Mouse (Mus musculus) telencephalon, adult 2 months (tissue): ENCODE data around the gene Yeats2.

ENCODE experiments used
- DNase-seq: peaks from one replicate; pipeline ENCODE4 v3.0.0-alpha.2; 2011; ENCODE audit warnings: low read depth, low spot score

The Yeats2 gene

DNA sequence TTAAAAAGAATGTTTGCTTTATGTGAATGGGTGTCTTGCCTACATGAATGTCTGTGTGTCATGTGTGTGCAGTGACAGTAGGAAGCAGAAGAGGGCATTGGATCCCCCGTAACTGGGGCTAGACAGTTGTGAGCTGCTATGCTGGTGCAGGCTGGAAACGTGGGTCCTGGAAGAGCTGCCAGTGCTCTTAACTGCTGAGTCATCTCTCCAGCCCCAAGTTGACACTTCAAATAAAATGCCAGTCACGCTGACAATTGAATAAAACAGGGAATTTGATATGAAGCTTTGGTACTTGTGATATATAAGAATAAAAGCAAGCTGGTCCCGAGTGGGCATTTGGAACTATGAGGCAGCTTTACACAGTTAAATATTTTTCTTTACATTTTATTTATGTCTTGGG is 139.4 kb downstream of the Yeats2 start:
- DNase-seq = no peak
